In the genomic region with DNA sequence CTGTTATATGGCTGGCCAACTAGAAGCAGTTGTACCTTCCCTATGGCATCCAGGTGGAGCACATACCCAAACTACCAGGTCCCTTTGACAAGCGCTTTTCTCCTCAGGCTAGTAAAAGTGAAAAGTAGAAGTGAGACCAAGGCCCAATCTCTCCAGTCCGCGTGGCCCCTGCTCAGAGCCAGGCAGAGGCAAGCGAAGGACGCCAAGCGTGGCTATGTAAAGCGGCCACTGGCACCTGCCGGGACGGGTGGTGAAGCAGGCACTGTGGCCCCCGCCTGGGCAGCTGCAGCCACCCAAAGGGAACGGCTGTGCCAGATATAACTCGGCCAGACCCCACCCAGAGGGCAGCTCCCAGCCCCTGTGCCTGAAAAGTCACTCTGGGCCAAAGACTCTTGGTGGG, we compare ENCODE assay signal across 31 mouse cellular contexts. TPM values are rescaled to one million over a fixed set of nuclear protein-coding genes. Genes with fewer than 3 reads are reported as not detected.
DNase-seq lines count a peak whose midpoint lies in the region; ATAC-seq and TF ChIP-seq lines count a peak whose summit lies in the region.
"Had no signal": no experiment of that assay in that cellular context is flagged by ENCODE, and none has a peak within 500 bp of the region (broad histone marks: within the 10 kb centered on the region; RNA-seq: fewer than 3 reads in every experiment).

No protein-coding gene starts in this region.

- TF ChIP-seq CTCF in G1E (IDR thresholded peaks at IDR 0.05; ENCODE audit: low read depth, low read length): no peak
- TF ChIP-seq CTCF in spleen, adult 2 months (IDR thresholded peaks at IDR 0.05; ENCODE audit: extremely low read depth, insufficient read depth, insufficient read length, insufficient replicate concordance): no peak

- peaks cover 26% of the 10 kb centered on the region for H3K4me1 ChIP-seq in heart, embryonic 10.5 days
- peaks cover 75% of the 10 kb centered on the region for H3K4me1 ChIP-seq in G1E (ENCODE audit: insufficient read depth, low read depth, low read length)
- H3K4me1 ChIP-seq in spleen, adult 2 months (ENCODE audit: control insufficient read depth, insufficient read depth, insufficient read length): peaks cover 56% of the 10 kb centered on the region; the same call in 1 of the 2 replicates
- no peaks in the 10 kb centered on the region for H3K4me1 ChIP-seq in embryonic facial prominence, embryonic 10.5 days
- H3K4me1 ChIP-seq: embryonic facial prominence, embryonic 12.5 days; forebrain, embryonic 15.5 days; limb, embryonic 12.5 days; midbrain, embryonic 10.5 days; stomach, embryonic 15.5 days had no signal

- H3K36me3 ChIP-seq in heart, embryonic 10.5 days: no peaks in the 10 kb centered on the region
- no peaks in the 10 kb centered on the region for H3K36me3 ChIP-seq in G1E (replicated peaks)
- H3K36me3 ChIP-seq in spleen, adult 2 months (ENCODE audit: control insufficient read depth, insufficient read depth, low read length): no peaks in the 10 kb centered on the region
- H3K36me3 ChIP-seq in embryonic facial prominence, embryonic 10.5 days (replicated peaks): no peaks in the 10 kb centered on the region
- H3K36me3 ChIP-seq: embryonic facial prominence, embryonic 12.5 days; forebrain, embryonic 15.5 days; limb, embryonic 12.5 days; liver, embryonic 15.5 days; midbrain, embryonic 10.5 days; stomach, embryonic 15.5 days had no signal

- peak overlapping the region; percentile 57 for H3K27ac ChIP-seq in heart, embryonic 10.5 days
- H3K27ac ChIP-seq in spleen, adult 2 months (ENCODE audit: insufficient read depth, low read length): peak overlapping the region; percentile 97
- no peak overlapping the region for H3K27ac ChIP-seq in embryonic facial prominence, embryonic 10.5 days (replicated peaks)
- H3K27ac ChIP-seq: embryonic facial prominence, embryonic 12.5 days; forebrain, embryonic 15.5 days; limb, embryonic 12.5 days; liver, embryonic 15.5 days; macrophage; midbrain, embryonic 10.5 days; stomach, embryonic 15.5 days had no signal

- no peak overlapping the region for H3K4me3 ChIP-seq in heart, embryonic 10.5 days
- H3K4me3 ChIP-seq in G1E (ENCODE audit: low read depth, low read length): peak overlapping the region; percentile 49; the same call in 1 of the 2 replicates
- no peak overlapping the region for H3K4me3 ChIP-seq in spleen, adult 2 months (ENCODE audit: extremely low read depth, insufficient read depth, insufficient read length)
- H3K4me3 ChIP-seq in embryonic facial prominence, embryonic 10.5 days: no peak overlapping the region
- H3K4me3 ChIP-seq: embryonic facial prominence, embryonic 12.5 days; forebrain, embryonic 15.5 days; limb, embryonic 12.5 days; liver, embryonic 15.5 days; midbrain, embryonic 10.5 days; stomach, embryonic 15.5 days had no signal

- H3K27me3 ChIP-seq in heart, embryonic 10.5 days (ENCODE audit: insufficient read depth, poor library complexity, severe bottlenecking): no peaks in the 10 kb centered on the region
- H3K27me3 ChIP-seq in G1E (ENCODE audit: insufficient read depth, low read length): peaks cover 4% of the 10 kb centered on the region; the same call in 1 of the 2 replicates
- no peaks in the 10 kb centered on the region for H3K27me3 ChIP-seq in spleen, adult 2 months (ENCODE audit: control insufficient read depth, insufficient read depth, low read length)
- no peaks in the 10 kb centered on the region for H3K27me3 ChIP-seq in embryonic facial prominence, embryonic 10.5 days (replicated peaks; ENCODE audit: low read depth, poor library complexity, severe bottlenecking)
- H3K27me3 ChIP-seq: embryonic facial prominence, embryonic 12.5 days; forebrain, embryonic 15.5 days; liver, embryonic 15.5 days; stomach, embryonic 15.5 days had no signal

- intact Hi-C loops in heart, postnatal 36 days (cut with DNase I): no loop called here

- no peaks in the 10 kb centered on the region for H3K9me3 ChIP-seq in heart, embryonic 10.5 days
- H3K9me3 ChIP-seq in G1E (replicated peaks): peaks cover 4% of the 10 kb centered on the region
- no peaks in the 10 kb centered on the region for H3K9me3 ChIP-seq in embryonic facial prominence, embryonic 10.5 days
- H3K9me3 ChIP-seq: embryonic facial prominence, embryonic 12.5 days; forebrain, embryonic 15.5 days; limb, embryonic 12.5 days; liver, embryonic 15.5 days; midbrain, embryonic 10.5 days; stomach, embryonic 15.5 days had no signal

- no peak for DNase-seq in heart, embryonic 10.5 days (ENCODE audit: low spot score)
- DNase-seq in heart, postnatal 36 days: no peak
- peak; percentile 82 for DNase-seq in B cell, adult 2 months
- DNase-seq in G1E (ENCODE audit: low spot score): no peak
- DNase-seq in spleen, adult 2 months (ENCODE audit: low read depth in 1 of 2, low spot score in 2 of 2): peak; percentile 63 to 84
- DNase-seq in embryonic facial prominence, embryonic 10.5 days (ENCODE audit: low spot score): no peak
- DNase-seq in gastrocnemius, postnatal 10 days: no peak
- no peak for DNase-seq in thymus, postnatal 36 days
- DNase-seq: adrenal gland, postnatal 36 days; cerebellum, adult 8-10 months; kidney, adult 11 months; retina, postnatal 1 day; thymus, adult 18-20 months had no signal

- no peak for TF ChIP-seq POLR2A in spleen, adult 2 months (IDR thresholded peaks at IDR 0.05; ENCODE audit: low read depth, low read length)

- WGBS in heart, embryonic 10.5 days: 91% methylated on average over 12 of the region's 12 CpGs
- 53% methylated on average over 12 of the region's 12 CpGs for WGBS in spleen, adult 2 months
- WGBS in embryonic facial prominence, embryonic 10.5 days: 86% methylated on average over 12 of the region's 12 CpGs

- ATAC-seq in G1E (ENCODE audit: extremely low read depth, insufficient number of reproducible peaks, low FRiP score, poor library complexity, severe bottlenecking): no peak
- ATAC-seq: forebrain, embryonic 15.5 days had no signal

RNA-seq across cellular contexts. Expression of a gene that starts 30.8 kb away (rescaled TPM):
- 129 and 131 TPM in 2 replicates for polyA plus RNA-seq in heart, embryonic 10.5 days (2016; fragmentation: Nextera tagmentation; extraction: Ambion mirVana)
- total RNA-seq in heart, postnatal 36 days (2021): 10 to 100 TPM; 49.4 to 49.6 TPM
- total RNA-seq in G1E (2014; fragmentation: Nextera tagmentation) (49.8 and 62.7 TPM in 2 replicates), G1E (2017) (35.0 and 39.4 TPM in 2 replicates)
- polyA plus RNA-seq in G1E (2012): 93.8 and 98.3 TPM in 2 replicates
- polyA plus RNA-seq in spleen, adult 2 months (2012; rRNA removed): 97.4 and 105 TPM in 2 replicates
- 139 and 144 TPM in 2 replicates for polyA plus RNA-seq in embryonic facial prominence, embryonic 10.5 days (2016; fragmentation: Nextera tagmentation; extraction: Ambion mirVana)
- total RNA-seq in gastrocnemius, postnatal 10 days (2021): 10 to 100 TPM; 28.7 to 35.9 TPM

RNA-seq across cellular contexts. Expression of a gene that starts 34.5 kb away (rescaled TPM):
- polyA plus RNA-seq in heart, embryonic 10.5 days (2016; fragmentation: Nextera tagmentation; extraction: Ambion mirVana): 19.8 and 23.4 TPM in 2 replicates
- 10 to 100 TPM in 1 of 2 experiments, 1 to 10 TPM in 1; 6.9 to 10.2 TPM for total RNA-seq in heart, postnatal 36 days (2021)
- total RNA-seq in G1E (2014; fragmentation: Nextera tagmentation) (66.3 and 84.2 TPM in 2 replicates), G1E (2017) (80.3 and 87.9 TPM in 2 replicates)
- polyA plus RNA-seq in G1E (2012): 164 and 205 TPM in 2 replicates
- 1.4 and 1.7 TPM in 2 replicates for polyA plus RNA-seq in spleen, adult 2 months (2012; rRNA removed)
- polyA plus RNA-seq in embryonic facial prominence, embryonic 10.5 days (2016; fragmentation: Nextera tagmentation; extraction: Ambion mirVana): 31.3 and 36.9 TPM in 2 replicates
- total RNA-seq in gastrocnemius, postnatal 10 days (2021): 10 to 100 TPM; 14.2 to 15.8 TPM

RNA-seq across cellular contexts. Expression of a gene that starts 48.2 kb away (rescaled TPM):
- 12.8 and 14.1 TPM in 2 replicates for polyA plus RNA-seq in heart, embryonic 10.5 days (2016; fragmentation: Nextera tagmentation; extraction: Ambion mirVana)
- 10 to 100 TPM; 42.2 to 97.6 TPM for total RNA-seq in heart, postnatal 36 days (2021)
- total RNA-seq in G1E (2014; fragmentation: Nextera tagmentation): not detected in 2 replicates
- total RNA-seq in G1E (2017): 0.11 and 0.12 TPM in 2 replicates
- polyA plus RNA-seq in G1E (2012): 1.1 and 1.9 TPM in 2 replicates
- polyA plus RNA-seq in spleen, adult 2 months (2012; rRNA removed): 219 and 378 TPM in 2 replicates
- polyA plus RNA-seq in embryonic facial prominence, embryonic 10.5 days (2016; fragmentation: Nextera tagmentation; extraction: Ambion mirVana): 3.1 and 3.7 TPM in 2 replicates
- total RNA-seq in gastrocnemius, postnatal 10 days (2021): 10 to 100 TPM; 25.2 to 31.9 TPM
- total RNA-seq: MEL had no signal

RNA-seq across cellular contexts. Expression of a gene that starts 51.1 kb away (rescaled TPM):
- 43.4 and 55.4 TPM in 2 replicates for polyA plus RNA-seq in heart, embryonic 10.5 days (2016; fragmentation: Nextera tagmentation; extraction: Ambion mirVana)
- 10 to 100 TPM; 21.2 to 25.0 TPM for total RNA-seq in heart, postnatal 36 days (2021)
- total RNA-seq in G1E (2014; fragmentation: Nextera tagmentation): 17.1 and 20.7 TPM in 2 replicates
- total RNA-seq in G1E (2017): 32.7 and 34.8 TPM in 2 replicates
- polyA plus RNA-seq in G1E (2012): 49.4 and 50.9 TPM in 2 replicates
- 29.8 and 31.3 TPM in 2 replicates for polyA plus RNA-seq in spleen, adult 2 months (2012; rRNA removed)
- polyA plus RNA-seq in embryonic facial prominence, embryonic 10.5 days (2016; fragmentation: Nextera tagmentation; extraction: Ambion mirVana): 77.6 and 82.4 TPM in 2 replicates
- 10 to 100 TPM; 14.7 to 17.9 TPM for total RNA-seq in gastrocnemius, postnatal 10 days (2021)

RNA-seq across cellular contexts. Expression of a gene that starts 57.2 kb away (rescaled TPM):
- not detected in 2 replicates for polyA plus RNA-seq in heart, embryonic 10.5 days (2016; fragmentation: Nextera tagmentation; extraction: Ambion mirVana)
- not detected for total RNA-seq in heart, postnatal 36 days (2021)
- total RNA-seq in G1E (2014; fragmentation: Nextera tagmentation) (not detected in 2 replicates), G1E (2017) (not detected in 2 replicates)
- not detected in 2 replicates for polyA plus RNA-seq in G1E (2012)
- polyA plus RNA-seq in spleen, adult 2 months (2012; rRNA removed): not detected in 2 replicates
- not detected in 2 replicates for polyA plus RNA-seq in embryonic facial prominence, embryonic 10.5 days (2016; fragmentation: Nextera tagmentation; extraction: Ambion mirVana)
- not detected for total RNA-seq in gastrocnemius, postnatal 10 days (2021)
- total RNA-seq: adrenal gland, postnatal 36 days; common myeloid progenitor, adult 5-6 weeks; heart, adult 18-20 months; layer of hippocampus, postnatal 14 days; left cerebral cortex, postnatal 10 days; MEL; midbrain, postnatal 0 days had no signal
- polyA plus RNA-seq: C2C12; embryonic facial prominence, embryonic 12.5 days; forebrain, embryonic 15.5 days; heart, postnatal 0 days; hindbrain, embryonic 11.5 days; kidney, embryonic 16.5 days; large intestine, adult 2 months; limb, embryonic 12.5 days; liver, embryonic 15.5 days; macrophage; midbrain, embryonic 10.5 days; midbrain, postnatal 0 days; stomach, embryonic 15.5 days had no signal

Comparison
In these comparisons a context has a peak if more than half of its experiments do, and no peak if none do; other contexts are left out.
1. DNase-seq: peak in B cell, adult 2 months (2 of 2) and spleen, adult 2 months (2 of 2); none in heart, embryonic 10.5 days (single experiment), heart, postnatal 36 days (0 of 2), G1E (single experiment), embryonic facial prominence, embryonic 10.5 days (single experiment), gastrocnemius, postnatal 10 days (single experiment) and thymus, postnatal 36 days (0 of 2).
2. RNA of a gene that starts 48.2 kb away (polyA plus RNA-seq): 219 to 378 TPM in spleen, adult 2 months; 12.8 to 14.1 TPM in heart, embryonic 10.5 days, 3.1 to 3.7 TPM in embryonic facial prominence, embryonic 10.5 days and 1.1 to 1.9 TPM in G1E; every median in the first group is over 10 times any median in the second.